Mouse (Mus musculus) kidney, embryonic 15.5 days (tissue): ENCODE measurements around the gene Camk2d. TPM values are rescaled to one million over a fixed set of nuclear protein-coding genes. Genes with fewer than 3 reads are reported as not detected.

Source experiments
- ATAC-seq: fragments of 200-750 bp; cut with Nextera tagmentation; replicated peaks from 2 replicates; pipeline ENCODE4 v1.8.0; 2017; ENCODE audit warnings: moderate TSS enrichment; ENCODE audit not compliant: low FRiP score
- H3K27ac ChIP-seq: fragments of 300-500 bp; sonication (generic); 2 replicates; pipeline ENCODE4 v1.5.1; 2015; ENCODE audit warnings: mild to moderate bottlenecking, inconsistent platforms
- H3K27me3 ChIP-seq: fragments of 300-500 bp; sonication (generic); 2 replicates; pipeline ENCODE4 v1.6.1; 2015; ENCODE audit warnings: inconsistent platforms
- H3K36me3 ChIP-seq: fragments of 300-500 bp; sonication (generic); 2 replicates; pipeline ENCODE4 v1.6.1; 2015; ENCODE audit warnings: inconsistent platforms
- H3K4me1 ChIP-seq: fragments of 300-500 bp; sonication (generic); 2 replicates; pipeline ENCODE4 v1.6.1; 2015; ENCODE audit warnings: inconsistent platforms
- H3K4me2 ChIP-seq: fragments of 300-500 bp; sonication (generic); 2 replicates; pipeline ENCODE4 v1.6.1; 2015; ENCODE audit warnings: moderate library complexity, mild to moderate bottlenecking, inconsistent platforms
- H3K4me3 ChIP-seq: fragments of 300-500 bp; sonication (generic); replicated peaks from 2 replicates; pipeline ENCODE4 v1.5.1; 2015; ENCODE audit warnings: mild to moderate bottlenecking, inconsistent platforms
- H3K9ac ChIP-seq: fragments of 300-500 bp; sonication (generic); 2 replicates; pipeline ENCODE4 v1.6.1; 2015; ENCODE audit warnings: mild to moderate bottlenecking, inconsistent platforms
- H3K9me3 ChIP-seq: fragments of 300-500 bp; sonication (generic); replicated peaks from 2 replicates; pipeline ENCODE4 v1.6.1; 2016; ENCODE audit warnings: inconsistent platforms
- WGBS: fragments of 180-500 bp; shearing (Covaris S2); methylation state at CpG from one replicate; pipeline ENCODE4 v1.1.7; 2015; ENCODE audit warnings: mixed read lengths; 5-methylcytosine and 5-hydroxymethylcytosine counted together
- polyA plus RNA-seq: library from polyadenylated mRNA; unstranded; fragments of >200 nt; fragmentation: Nextera tagmentation; extraction: Ambion mirVana; gene quantifications from 2 replicates; pipeline ENCODE4 v1.2.1, GENCODE M21; 2015

The Camk2d gene
- polyA plus RNA-seq, 1 experiment from 2014 or later, result 30.6 TPM

- no peaks in the 10 kb centered on the region for H3K27me3 ChIP-seq
- ATAC-seq, result no peak
- no peak overlapping the region for H3K4me2 ChIP-seq
- H3K9ac ChIP-seq, result no peak overlapping the region
- no peaks in the 10 kb centered on the region for H3K9me3 ChIP-seq
- H3K27ac ChIP-seq, result no peak overlapping the region
- H3K4me3 ChIP-seq, result no peak overlapping the region
- no peaks in the 10 kb centered on the region for H3K36me3 ChIP-seq
- 84% methylated on average over 6 of the region's 6 CpGs for WGBS
- H3K4me1 ChIP-seq, result no peaks in the 10 kb centered on the region
Measured at GRCm38 (mm10) chr3:126634171-126634570, 38.1 kb downstream of the Camk2d start.

- Histone ChIP-seq H3K27ac (no peak overlapping the region), H3K4me3 (no peak overlapping the region), H3K36me3 (no peaks in the 10 kb centered on the region), H3K9me3 (no peaks in the 10 kb centered on the region), H3K27me3 (no peaks in the 10 kb centered on the region), H3K9ac (no peak overlapping the region), H3K4me1 (peaks cover 2% of the 10 kb centered on the region), H3K4me2 (no peak overlapping the region)
- no peak for ATAC-seq
- 82% methylated on average over 1 of the region's 1 CpGs for whole genome bisulfite sequencing
Measured at GRCm38 (mm10) chr3:126638259-126638658, 42.2 kb downstream of the Camk2d start.

- Histone ChIP-seq H3K9ac (no peak overlapping the region), H3K4me1 (peaks cover 8% of the 10 kb centered on the region), H3K27me3 (no peaks in the 10 kb centered on the region), H3K36me3 (no peaks in the 10 kb centered on the region), H3K4me3 (no peak overlapping the region), H3K27ac (0 out of 2 replicates have a peak overlapping the region, but pooled peaks have one; percentile 27), H3K9me3 (no peaks in the 10 kb centered on the region), H3K4me2 (no peak overlapping the region)
- 65% methylated on average over 5 of the region's 5 CpGs for WGBS
- no peak for ATAC-seq
Measured at GRCm38 (mm10) chr3:126639098-126639513, 43.0 kb downstream of the Camk2d start.

- Histone ChIP-seq H3K27me3 (no peaks in the 10 kb centered on the region), H3K4me1 (peaks cover 8% of the 10 kb centered on the region), H3K36me3 (no peaks in the 10 kb centered on the region), H3K4me3 (no peak overlapping the region), H3K9ac (no peak overlapping the region), H3K9me3 (no peaks in the 10 kb centered on the region), H3K4me2 (no peak overlapping the region), H3K27ac (no peak overlapping the region)
- 74% methylated on average over 10 of the region's 10 CpGs for WGBS
- ATAC-seq, result no peak
Measured at GRCm38 (mm10) chr3:126640443-126641251, 44.5 kb downstream of the Camk2d start.

- no peak overlapping the region for H3K9ac ChIP-seq
- H3K4me2 ChIP-seq, result no peak overlapping the region
- no peak overlapping the region for H3K4me3 ChIP-seq
- H3K36me3 ChIP-seq, result no peaks in the 10 kb centered on the region
- WGBS, result 75% methylated on average over 4 of the region's 4 CpGs
- peaks cover 8% of the 10 kb centered on the region for H3K4me1 ChIP-seq
- H3K9me3 ChIP-seq, result no peaks in the 10 kb centered on the region
- no peak for ATAC-seq
- no peaks in the 10 kb centered on the region for H3K27me3 ChIP-seq
- H3K27ac ChIP-seq, result no peak overlapping the region
Measured at GRCm38 (mm10) chr3:126641451-126641850, 45.3 kb downstream of the Camk2d start.

- H3K36me3 ChIP-seq, result no peaks in the 10 kb centered on the region
- ATAC-seq, result no peak
- peaks cover 8% of the 10 kb centered on the region for H3K4me1 ChIP-seq
- no peak overlapping the region for H3K4me3 ChIP-seq
- WGBS, result 31% methylated on average over 10 of the region's 10 CpGs
- no peak overlapping the region for H3K27ac ChIP-seq
- H3K9me3 ChIP-seq, result no peaks in the 10 kb centered on the region
- H3K9ac ChIP-seq, result no peak overlapping the region
- no peak overlapping the region for H3K4me2 ChIP-seq
- no peaks in the 10 kb centered on the region for H3K27me3 ChIP-seq
Measured at GRCm38 (mm10) chr3:126643071-126644010, 47.2 kb downstream of the Camk2d start.

GRCm38 (mm10) chr3:126650332-126650731, 54.2 kb downstream of the Camk2d start:
- Histone ChIP-seq H3K4me3 (no peak overlapping the region), H3K4me1 (no peaks in the 10 kb centered on the region), H3K27me3 (no peaks in the 10 kb centered on the region), H3K27ac (no peak overlapping the region), H3K36me3 (no peaks in the 10 kb centered on the region), H3K9me3 (no peaks in the 10 kb centered on the region), H3K9ac (no peak overlapping the region), H3K4me2 (no peak overlapping the region)
- 93% methylated on average over 4 of the region's 4 CpGs for WGBS
- ATAC-seq, result no peak

- H3K27me3 ChIP-seq, result no peaks in the 10 kb centered on the region
- H3K9ac ChIP-seq, result no peak overlapping the region
- no peak overlapping the region for H3K4me3 ChIP-seq
- no peaks in the 10 kb centered on the region for H3K9me3 ChIP-seq
- WGBS, result 82% methylated on average over 6 of the region's 6 CpGs
- no peak overlapping the region for H3K4me2 ChIP-seq
- no peaks in the 10 kb centered on the region for H3K4me1 ChIP-seq
- H3K27ac ChIP-seq, result no peak overlapping the region
- H3K36me3 ChIP-seq, result no peaks in the 10 kb centered on the region
- no peak for ATAC-seq
Measured at GRCm38 (mm10) chr3:126650747-126651146, 54.6 kb downstream of the Camk2d start.

- H3K36me3 ChIP-seq, result no peaks in the 10 kb centered on the region
- H3K27ac ChIP-seq, result no peak overlapping the region
- no peak overlapping the region for H3K4me2 ChIP-seq
- no peak overlapping the region for H3K4me3 ChIP-seq
- H3K4me1 ChIP-seq, result no peaks in the 10 kb centered on the region
- H3K27me3 ChIP-seq, result no peaks in the 10 kb centered on the region
- H3K9me3 ChIP-seq, result no peaks in the 10 kb centered on the region
- no peak for ATAC-seq
- no peak overlapping the region for H3K9ac ChIP-seq
- WGBS, result 63% methylated on average over 2 of the region's 2 CpGs
Measured at GRCm38 (mm10) chr3:126652361-126652760, 56.3 kb downstream of the Camk2d start.

- no peak overlapping the region for H3K9ac ChIP-seq
Measured at GRCm38 (mm10) chr3:126653118-126653517, 57.0 kb downstream of the Camk2d start.

GRCm38 (mm10) chr3:126656173-126656572, 60.1 kb downstream of the Camk2d start:
- no peak overlapping the region for H3K9ac ChIP-seq
- H3K27me3 ChIP-seq, result no peaks in the 10 kb centered on the region
- peaks cover 16% of the 10 kb centered on the region for H3K4me1 ChIP-seq
- no peak overlapping the region for H3K4me3 ChIP-seq
- no peaks in the 10 kb centered on the region for H3K36me3 ChIP-seq
- 57% methylated on average over 3 of the region's 3 CpGs for WGBS
- no peak overlapping the region for H3K4me2 ChIP-seq
- no peaks in the 10 kb centered on the region for H3K9me3 ChIP-seq
- ATAC-seq, result no peak
- no peak overlapping the region for H3K27ac ChIP-seq

More at GRCm38 (mm10) chr3:126653118-126653517, 57.0 kb downstream of the Camk2d start:
- Histone ChIP-seq H3K27me3 (no peaks in the 10 kb centered on the region), H3K4me2 (no peak overlapping the region), H3K27ac (no peak overlapping the region), H3K9me3 (no peaks in the 10 kb centered on the region), H3K4me1 (no peaks in the 10 kb centered on the region), H3K36me3 (no peaks in the 10 kb centered on the region), H3K4me3 (no peak overlapping the region)
- WGBS, result 57% methylated on average over 1 of the region's 1 CpGs
- no peak for ATAC-seq

GRCm38 (mm10) chr3:126657895-126658294, 61.8 kb downstream of the Camk2d start:
- Histone ChIP-seq H3K4me3 (no peak overlapping the region), H3K27ac (no peak overlapping the region), H3K27me3 (no peaks in the 10 kb centered on the region), H3K36me3 (no peaks in the 10 kb centered on the region), H3K4me2 (no peak overlapping the region), H3K9ac (no peak overlapping the region), H3K9me3 (no peaks in the 10 kb centered on the region), H3K4me1 (peaks cover 16% of the 10 kb centered on the region)
- no peak for ATAC-seq
- WGBS, result 72% methylated on average over 4 of the region's 4 CpGs
